Mouse (Mus musculus) thymus, postnatal 10 days (tissue): ENCODE results near the gene Baiap2l2.

Source experiments
- DNase-seq, 2 experiments: peaks; one replicate each; pipeline ENCODE4 v3.0.0; 2021; ENCODE audit warnings: low spot score in 2 of 2

Gene Baiap2l2

DNA sequence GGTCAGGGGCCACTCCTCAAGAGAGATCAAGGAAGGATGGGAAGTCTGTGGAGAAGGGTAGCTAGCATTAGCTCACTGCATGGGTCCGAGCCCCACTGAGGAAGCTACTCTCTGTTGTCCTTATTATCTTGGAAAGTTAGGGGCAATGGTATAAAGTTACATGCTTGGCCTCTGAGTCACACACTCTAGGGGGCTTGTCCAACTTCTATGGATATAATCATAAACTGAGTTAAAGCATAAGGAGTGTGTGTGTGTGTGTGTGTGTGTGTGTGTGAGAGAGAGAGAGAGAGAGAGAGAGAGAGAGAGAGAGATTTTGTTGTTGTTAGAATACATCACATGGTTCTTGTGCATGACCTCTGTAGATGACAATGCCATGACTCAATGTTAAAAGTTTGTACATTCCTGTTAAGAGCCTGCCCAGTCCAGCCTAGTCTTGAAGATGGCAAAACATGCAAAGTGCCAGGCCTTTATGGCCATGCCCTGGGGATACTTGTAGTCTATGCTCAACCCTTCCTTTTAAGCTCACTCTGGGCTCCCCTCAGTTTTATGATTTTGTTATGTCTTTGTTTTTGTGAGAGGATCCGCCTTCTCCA lies 14.3 kb upstream of the Baiap2l2 start:
- no peak for DNase-seq

DNA sequence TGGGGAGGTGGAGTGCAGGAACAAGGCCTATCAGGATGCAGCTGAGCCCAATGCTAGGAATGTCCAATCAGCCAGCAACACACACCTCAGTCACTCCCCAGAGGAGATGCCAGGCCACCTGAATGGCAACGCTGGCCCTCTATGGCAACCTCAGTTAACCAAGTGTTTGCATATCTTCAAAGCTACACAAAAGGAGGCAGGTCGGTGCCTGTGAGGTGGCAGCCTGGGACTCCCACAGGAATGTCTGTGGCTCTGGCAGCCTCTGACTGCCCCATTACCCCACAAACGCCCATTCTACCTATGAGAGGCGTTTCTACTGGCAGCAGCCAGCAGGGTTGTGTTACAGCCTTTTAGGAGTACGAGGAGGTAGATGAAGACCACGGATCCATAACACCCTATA lies 13.2 kb upstream of the Baiap2l2 start:
- no peak for DNase-seq

DNA sequence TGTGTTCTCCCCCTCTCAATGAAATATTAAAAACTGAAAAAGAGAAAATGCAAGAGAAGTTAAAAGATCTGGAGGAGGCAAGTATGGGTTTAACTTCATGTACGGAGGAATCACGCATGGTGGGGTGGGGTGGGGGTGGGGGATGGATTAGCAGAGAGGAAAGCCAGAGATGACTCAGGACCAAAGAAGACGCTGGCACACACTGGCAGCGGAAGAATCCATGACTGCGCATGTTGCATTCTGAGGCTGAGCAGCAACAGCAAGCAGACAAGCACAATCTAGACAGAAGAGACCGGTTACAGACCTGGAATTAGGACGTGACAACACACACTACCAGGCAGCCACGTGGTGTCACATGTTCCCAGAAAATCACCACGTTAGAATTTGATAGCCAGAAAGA lies 7.4 kb upstream of the Baiap2l2 start:
- DNase-seq = no peak

DNA sequence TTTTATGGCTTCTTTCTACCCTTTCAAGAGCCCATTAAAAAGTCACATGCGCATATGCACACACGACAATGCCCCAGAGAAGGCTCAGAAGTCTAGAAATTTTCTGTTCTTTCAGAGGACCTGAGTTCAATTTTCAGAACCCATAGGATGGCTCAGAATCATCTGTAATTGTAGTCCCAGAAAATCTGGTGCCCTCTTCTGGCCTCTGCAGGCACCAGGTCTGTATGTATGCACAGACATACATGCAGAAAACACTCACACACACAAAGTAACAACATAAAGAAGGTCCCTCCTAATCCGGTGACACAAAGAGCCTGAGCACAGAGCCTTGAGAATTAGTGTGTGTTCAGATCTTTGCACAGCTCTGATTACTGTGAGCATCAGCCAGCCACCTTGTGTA lies 5.0 kb upstream of the Baiap2l2 start:
- DNase-seq = no peak

DNA sequence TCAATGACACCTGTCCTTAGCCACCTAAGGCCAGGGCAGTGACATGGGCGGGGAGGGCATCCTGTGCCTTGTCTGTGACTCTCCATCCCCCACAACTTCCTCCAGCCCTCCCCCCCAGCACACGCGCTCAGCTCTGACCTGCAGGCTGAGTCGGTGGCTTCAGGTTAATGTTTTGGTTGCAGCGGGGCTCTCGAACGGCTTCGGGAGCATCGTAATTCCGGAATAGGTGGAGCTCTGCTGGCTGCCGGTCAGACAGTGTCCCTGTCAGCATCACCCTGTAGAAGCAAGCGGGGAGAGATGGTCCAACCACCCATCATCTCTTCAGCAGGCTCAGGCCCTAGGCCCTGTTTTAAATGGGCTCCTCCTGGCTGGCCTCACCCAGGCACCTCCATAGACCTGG lies 4.1 kb upstream of the Baiap2l2 start:
- DNase-seq = no peak

DNA sequence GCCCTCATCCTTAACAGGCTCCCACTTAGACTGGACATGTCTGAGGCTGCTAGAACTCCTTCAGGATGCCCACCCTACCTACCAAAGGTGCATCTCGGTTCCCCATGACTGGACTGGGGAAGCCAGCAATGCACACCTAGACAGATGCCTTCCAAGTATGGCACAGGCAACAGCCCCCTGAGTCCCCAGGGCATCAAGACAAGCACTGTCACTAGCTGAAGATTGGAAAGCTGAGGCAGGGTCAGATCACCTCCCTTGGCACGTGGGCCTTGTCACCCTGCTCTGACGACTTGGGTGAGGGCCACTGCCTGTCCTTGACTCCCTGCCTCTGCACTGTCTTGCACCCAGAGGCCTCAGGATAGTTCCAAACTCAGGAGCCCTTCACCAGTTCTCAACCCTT lies 3.0 kb upstream of the Baiap2l2 start:
- DNase-seq = no peak

DNA sequence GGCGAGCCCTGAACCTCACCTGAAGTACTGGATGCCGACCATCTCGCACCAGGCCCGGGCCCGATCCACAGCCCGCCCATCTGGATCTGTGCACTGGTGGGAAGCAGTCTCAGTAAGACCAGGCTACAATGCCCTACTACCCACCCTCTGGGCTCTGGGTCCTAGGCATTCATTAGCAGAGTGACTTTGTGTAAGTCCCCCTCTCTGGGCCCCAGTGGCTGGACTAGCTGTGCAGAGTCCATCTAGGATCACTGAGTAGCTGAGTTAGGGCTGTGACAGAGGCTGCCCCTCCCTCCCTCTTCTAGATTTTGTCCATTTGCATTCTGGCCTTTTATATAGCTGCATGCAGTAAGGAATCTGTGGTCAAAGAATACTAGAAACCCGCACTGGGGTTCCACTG lies 1.8 kb upstream of the Baiap2l2 start:
- DNase-seq = no peak

DNA sequence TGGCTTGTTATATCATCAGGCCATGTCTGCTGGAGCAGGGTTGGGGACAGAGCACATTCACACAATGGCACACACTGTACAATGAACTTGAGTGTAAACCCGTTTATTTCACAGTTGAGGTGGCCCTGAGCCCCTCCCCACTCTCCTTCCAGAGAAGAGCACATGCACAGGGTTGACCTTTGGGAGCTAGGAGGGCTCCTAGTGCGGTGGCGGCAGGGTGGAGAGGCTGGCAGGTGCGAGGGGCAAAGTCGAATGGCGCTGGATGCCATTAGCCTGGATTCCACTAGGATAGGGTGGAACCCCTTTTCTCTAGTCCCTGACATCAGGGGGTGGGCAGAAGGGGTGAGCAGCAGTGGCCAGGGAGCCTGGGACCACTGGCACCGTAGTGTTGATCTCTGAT lies 804 bp upstream of the Baiap2l2 start:
- no peak for DNase-seq

DNA sequence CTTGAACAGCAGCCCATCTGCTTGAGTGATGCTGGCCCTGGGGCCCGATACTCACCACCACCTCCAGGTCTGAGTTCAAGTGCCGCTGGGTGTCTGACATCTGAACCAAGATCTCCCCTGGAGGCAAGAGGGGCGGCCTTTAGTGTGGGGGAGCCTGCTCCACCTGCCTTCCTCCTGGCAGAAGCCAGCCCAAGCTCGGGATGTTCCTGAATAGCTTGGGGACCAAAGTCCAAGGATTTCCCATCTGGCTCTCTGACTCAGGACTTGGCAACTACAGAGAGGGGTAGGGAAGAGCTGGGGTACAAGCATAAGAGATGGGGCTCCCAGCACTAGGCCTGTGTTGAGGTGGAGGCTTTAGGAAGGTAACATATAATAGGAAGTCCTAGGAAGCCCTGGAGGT lies 2.0 kb downstream of the Baiap2l2 start:
- DNase-seq = no peak

DNA sequence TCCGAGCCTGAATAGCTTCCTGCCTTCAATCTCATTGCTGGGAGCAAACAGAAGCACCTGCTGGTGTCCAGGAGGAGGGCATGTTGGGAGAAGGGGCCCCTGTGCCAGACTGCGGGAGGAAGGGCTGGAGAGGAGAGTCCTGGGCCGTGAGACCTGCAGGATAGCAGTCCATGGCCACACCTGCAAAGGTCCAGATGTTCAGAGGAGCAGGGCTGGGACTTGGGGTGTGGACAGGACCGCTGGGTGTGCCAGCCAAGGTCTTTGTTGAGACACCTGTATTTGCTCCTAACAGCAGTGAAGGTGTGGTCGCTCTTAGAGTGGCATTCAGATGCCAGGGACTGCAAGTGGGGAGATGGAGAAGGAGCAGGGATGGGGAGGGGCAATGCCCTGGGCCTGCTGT lies 2.9 kb downstream of the Baiap2l2 start:
- no peak for DNase-seq

DNA sequence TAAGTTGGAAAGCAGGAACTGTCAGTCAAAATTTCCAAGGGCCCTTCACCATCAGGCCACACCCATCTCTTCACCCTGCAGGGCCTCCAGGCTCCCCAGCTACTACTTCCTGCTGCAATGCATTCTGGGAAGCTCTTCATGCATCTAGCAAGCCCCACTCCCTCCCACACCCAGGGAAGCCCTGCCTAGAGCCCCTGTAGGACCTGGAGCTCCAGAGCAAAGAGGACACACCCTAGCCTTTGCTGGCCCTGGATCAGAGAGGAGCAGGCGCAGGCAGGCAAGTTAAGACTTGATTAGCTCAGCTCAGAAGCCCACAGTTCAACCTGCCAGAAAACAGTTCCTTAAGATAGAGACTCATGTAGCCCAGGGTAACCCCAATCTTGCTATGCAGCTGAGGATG lies 3.9 kb downstream of the Baiap2l2 start:
- DNase-seq = peak; percentile 76

DNA sequence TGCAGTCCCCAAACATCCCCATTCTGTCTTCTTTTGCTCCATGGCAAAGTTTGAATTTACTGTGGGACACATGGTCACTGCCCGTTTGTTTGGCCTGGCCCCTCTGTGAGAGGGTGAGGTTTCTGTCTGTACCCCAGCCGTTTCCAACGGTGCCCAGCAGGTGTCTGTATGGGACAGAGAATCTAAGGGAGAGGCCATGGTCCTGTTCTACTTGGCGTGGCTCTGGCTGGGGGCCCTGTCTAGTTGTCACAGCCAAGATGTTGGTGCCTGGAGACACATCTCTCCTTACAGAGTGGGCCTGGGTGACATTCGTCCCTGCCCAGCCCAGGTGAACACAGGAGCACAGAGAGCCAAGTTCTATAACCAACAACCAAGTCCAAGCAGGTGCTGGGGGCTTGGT lies 4.5 kb downstream of the Baiap2l2 start:
- peak; percentile 28 to 39 for DNase-seq

DNA sequence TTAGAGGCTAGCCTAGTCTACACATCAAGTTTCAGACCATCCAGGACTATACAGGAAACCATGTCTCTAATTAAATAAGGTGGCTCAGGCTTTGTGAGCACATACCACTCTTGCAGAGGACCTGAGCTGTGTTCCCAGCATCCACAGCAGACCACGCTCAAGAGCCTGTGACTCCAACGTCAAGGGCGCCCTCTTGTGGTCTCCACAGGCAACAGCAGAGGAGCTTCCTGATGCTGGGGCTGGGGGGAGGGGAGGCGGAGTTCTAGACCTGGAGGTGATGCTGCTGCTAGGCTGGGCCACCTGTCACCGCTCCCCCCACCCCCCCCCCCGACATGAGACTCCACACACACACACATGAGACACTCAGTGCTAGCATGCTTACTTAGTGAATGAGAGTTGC lies 5.1 kb downstream of the Baiap2l2 start:
- DNase-seq = peak; percentile 59 to 72

DNA sequence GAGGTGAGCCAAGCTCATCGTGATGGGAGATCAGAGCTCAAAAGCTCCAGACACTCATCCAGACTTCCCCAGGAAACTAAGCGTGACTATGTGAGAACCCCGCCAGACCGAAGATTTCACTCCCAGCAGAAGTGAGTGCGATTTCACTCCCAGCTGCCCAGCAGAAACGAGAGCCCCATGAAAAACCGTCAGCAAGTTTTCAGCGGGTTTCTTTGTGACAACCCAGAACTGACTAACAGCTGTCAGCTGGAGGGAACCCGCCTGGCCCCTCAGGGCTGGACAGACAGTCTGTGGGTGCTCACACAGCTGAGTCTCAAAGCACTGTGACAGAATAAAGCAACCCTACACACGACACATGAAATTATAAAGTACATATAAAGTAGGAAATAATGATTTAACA lies 7.6 kb downstream of the Baiap2l2 start:
- DNase-seq = no peak

DNA sequence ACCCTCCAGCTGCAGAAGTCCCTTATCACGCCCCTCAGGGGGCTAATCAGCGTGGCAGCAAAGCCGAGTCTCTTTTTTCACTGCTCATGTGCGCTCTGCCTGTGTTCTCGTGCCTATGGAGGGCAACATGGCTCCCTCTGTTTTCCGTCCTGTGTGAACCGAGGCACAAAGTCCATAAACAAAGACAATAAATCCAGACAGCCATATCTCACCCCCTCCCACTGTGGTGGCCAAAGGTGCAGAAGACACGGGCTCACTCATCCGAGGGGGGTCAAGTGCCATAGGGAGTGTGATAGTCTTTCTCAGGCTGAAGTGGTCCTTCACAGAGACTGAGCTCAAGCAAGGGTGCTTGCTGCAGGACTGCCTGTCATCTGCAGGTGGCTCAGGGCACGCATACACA lies 12.3 kb downstream of the Baiap2l2 start:
- DNase-seq = no peak

DNA sequence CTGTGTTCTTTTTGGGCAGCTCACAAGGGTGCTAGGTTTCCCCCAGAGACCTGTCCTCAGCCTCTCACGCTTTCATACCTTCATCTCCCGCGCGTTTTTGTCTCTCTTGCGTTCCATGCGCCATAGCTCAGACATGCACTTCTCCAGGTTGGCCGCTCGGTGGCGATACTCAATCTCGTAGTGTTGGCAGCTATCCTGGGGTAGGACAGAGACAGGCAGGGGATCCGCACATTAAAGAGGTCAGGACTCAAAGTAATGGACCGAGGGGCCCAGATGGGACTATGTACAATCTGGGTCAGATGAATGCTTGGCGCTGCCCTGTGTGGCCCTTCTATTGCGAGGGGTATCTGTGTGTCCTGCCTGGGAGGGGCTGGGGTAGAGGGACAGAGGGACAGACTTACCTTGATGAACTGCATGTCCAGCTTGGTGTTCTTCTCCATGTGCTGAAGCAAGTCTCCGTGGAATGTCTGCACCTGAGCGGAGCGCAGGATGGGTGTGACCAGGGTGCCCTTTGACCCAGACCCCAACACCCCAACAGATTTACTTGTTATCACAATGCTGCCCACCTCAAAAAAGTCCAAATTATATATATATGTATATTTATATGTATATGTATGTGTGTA lies 14.1 kb downstream of the Baiap2l2 start:
- peak; percentile 42 to 81 for DNase-seq

DNA sequence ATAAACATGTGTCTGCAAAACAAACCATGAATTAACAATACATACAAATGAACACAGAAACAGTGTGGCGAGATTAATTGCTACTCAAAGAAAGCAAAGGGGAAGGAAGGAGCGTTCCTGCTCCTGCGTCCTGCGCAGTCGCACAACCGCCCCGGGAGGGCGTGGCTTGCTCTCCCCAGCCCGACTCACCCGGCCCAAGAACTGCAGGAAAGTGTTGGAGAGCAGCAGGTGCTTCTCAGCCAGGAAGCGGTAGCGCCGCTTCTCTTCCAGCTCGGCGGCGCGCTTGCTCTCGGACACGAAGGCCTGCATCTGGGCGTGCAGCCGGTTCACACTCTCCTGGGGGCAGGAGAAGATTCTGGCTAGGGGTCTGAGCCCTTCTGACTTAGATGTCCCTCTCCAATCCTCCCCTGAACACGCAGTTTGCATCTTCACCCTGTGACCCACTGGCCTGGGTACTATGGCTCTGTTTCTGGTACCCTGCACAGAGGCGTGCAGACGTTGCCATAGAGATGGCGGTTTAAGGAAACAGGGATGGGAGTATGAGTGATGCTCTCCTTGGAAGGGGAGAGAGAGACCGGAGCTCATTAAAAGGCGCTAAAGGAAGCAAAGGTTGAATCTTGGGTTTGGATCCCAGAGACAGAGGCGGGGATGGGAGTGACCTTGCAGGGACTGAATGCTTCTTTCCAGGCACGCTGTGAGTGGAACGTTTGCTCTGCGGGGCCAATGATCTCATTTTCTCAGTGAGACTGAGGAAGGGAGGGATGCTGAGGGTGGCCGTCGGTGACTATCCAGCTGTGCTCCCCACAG lies 14.8 kb downstream of the Baiap2l2 start:
- peak; percentile 90 to 91 for DNase-seq

DNA sequence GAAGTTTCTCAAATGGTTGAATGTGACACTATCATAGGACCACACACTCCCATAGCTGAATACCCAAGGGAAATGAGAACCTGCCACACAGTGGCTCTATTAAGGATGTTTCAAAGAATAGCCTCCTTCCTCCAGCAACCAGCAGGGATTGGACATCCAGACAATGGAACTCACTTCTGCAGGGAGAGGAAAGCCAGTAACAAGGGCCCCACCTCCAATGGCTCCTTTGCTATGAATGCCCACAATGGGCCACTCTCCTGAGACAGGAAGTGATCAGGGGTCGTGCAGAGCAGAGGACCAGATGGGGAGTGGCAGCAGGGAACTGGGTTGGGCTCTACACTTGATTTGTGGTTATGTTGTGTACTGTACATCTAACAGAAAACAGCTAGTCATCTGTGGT lies 16.8 kb downstream of the Baiap2l2 start:
- no peak for DNase-seq

DNA sequence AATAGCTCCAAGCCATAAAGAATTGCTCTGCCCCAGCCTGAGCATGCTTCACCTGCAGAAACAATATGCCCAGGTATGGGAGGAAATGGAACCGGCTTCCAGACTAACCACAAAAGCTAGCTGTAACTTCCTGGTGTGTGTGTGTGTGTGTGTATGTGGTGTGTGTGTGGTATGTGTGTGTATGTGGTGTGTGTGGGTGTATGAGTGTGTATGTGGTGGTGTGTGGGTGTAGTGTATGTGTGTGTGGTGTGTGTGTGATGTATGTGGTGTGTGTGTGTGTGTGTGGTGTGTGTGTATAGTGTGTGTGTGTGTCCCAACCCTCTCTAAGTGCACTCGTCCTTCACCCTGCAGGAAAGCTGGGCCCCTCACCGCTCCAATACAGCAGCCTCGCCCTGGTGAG lies 20.0 kb downstream of the Baiap2l2 start:
- no peak for DNase-seq

DNA sequence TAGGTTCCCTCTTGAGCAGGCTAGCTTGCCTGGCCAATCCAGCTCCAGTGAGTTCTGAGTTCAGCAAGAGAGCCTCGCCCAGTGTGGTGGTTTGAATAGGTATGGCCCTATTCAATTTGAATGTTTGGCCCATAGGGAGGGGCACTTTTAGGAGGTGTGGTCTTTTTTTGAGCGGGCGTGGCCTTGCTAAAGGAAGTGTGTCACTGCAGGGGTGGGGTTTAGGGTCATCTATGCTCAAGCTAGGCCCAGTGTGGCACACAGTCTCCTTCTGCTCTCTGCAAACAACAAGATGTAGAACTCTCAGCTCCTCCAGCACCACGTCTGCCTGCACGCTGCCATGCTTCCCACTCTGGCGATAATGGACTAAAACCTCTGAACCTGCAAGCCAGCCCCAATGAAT lies 21.6 kb downstream of the Baiap2l2 start:
- DNase-seq = no peak

DNA sequence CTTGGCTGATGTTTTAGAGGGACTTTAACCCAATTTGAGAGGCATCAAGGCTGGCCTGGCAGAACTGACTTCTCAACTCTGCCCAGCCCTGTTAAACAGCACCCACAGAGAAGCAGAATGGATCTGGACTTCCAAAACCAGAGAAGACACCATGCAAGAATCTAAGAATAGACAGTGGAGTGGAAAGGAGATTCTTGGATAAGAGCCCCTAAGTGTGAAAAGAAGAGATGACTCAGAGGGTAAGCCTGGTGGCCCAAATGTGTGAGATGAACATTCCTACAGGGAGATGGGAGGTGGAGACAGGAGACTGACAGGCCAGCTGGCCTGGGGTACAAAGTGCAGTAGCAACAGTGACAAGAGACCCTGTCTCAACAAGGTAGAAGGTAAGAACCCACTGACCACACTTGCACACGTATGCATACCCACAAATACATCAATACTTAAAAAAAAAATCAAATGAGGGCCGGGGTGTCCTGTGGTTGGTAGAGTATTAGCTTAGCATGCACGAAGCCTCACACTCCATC lies 22.5 kb downstream of the Baiap2l2 start:
- no peak for DNase-seq

DNA sequence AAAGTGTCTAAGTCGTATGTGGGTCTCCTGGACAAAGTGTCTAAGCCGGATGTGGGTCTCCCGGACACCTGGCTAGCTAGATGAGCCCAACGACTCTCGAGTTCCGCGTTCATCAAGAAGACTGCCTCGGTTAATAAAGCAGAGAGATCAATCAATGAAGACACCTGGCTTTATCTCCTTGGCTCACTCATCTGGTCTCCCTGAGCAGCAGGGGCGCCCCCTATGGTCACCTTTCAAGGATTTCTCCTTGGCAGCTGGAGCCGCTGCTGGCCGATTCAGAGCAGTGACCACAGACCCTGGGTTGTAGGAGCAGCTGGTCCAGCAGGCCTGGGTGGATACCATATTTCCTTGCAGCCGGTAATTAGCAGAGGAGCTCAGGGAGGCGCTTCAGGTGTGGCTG lies 23.0 kb downstream of the Baiap2l2 start:
- DNase-seq = peak in 1 of 2 experiments; percentile 32

DNA sequence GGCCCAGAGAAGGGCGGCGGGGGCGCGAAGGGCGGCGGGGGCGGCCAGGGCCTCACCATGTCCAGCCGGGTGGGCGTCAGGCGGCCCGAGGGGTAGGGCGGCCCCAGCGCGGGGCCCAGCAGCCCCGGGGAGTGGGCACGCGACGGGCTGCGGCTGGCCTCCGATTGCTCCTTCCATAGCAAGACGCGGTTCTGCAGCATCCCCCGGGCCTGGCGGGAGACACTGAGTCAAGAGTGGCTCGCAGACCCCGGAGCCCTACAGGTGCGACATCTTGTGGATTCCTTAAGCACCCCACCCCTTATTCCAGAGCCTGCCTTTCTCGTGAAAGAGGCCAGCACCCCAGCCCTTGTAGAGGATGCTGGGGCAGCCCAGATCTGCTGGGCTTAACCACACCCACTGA lies 23.6 kb downstream of the Baiap2l2 start:
- no peak for DNase-seq
